In genomic region chr11:113843920-113844319, GRCm38 (mm10) we compare ENCODE assay signal across 19 mouse cellular contexts.
DNase-seq lines count a peak whose midpoint lies in the region; ATAC-seq and TF ChIP-seq lines count a peak whose summit lies in the region.
"Had no signal": no experiment of that assay in that cellular context is flagged by ENCODE, and none has a peak within 500 bp of the region (broad histone marks: within the 10 kb centered on the region; RNA-seq: fewer than 3 reads in every experiment).

No protein-coding gene starts in this region.

- ATAC-seq in hindbrain, postnatal 0 days: no peak
- ATAC-seq in hindbrain, embryonic 12.5 days (ENCODE audit: low FRiP score): 0 out of 2 replicates have a peak, but pooled peaks have one; percentile 26
- ATAC-seq: CD4-positive, CD25-positive, alpha-beta regulatory T cell, adult 4 months; forebrain, postnatal 0 days had no signal

- H3K27ac ChIP-seq in hindbrain, embryonic 10.5 days: no peak overlapping the region
- no peak overlapping the region for H3K27ac ChIP-seq in hindbrain, postnatal 0 days
- H3K27ac ChIP-seq in hindbrain, embryonic 12.5 days: no peak overlapping the region
- H3K27ac ChIP-seq: embryonic facial prominence, embryonic 12.5 days; hindbrain, embryonic 15.5 days had no signal

- peaks cover 7% of the 10 kb centered on the region for H3K4me1 ChIP-seq in hindbrain, embryonic 10.5 days (replicated peaks)
- no peaks in the 10 kb centered on the region for H3K4me1 ChIP-seq in hindbrain, postnatal 0 days (ENCODE audit: insufficient read depth, low read length)
- H3K4me1 ChIP-seq in hindbrain, embryonic 12.5 days: no peaks in the 10 kb centered on the region
- H3K4me1 ChIP-seq: heart, embryonic 12.5 days had no signal

- peaks cover 3% of the 10 kb centered on the region; the same call in 1 of the 2 replicates for H3K27me3 ChIP-seq in hindbrain, embryonic 10.5 days (ENCODE audit: insufficient read depth, poor library complexity, severe bottlenecking)
- no peaks in the 10 kb centered on the region for H3K27me3 ChIP-seq in hindbrain, postnatal 0 days (ENCODE audit: insufficient read depth, low read length)
- H3K27me3 ChIP-seq in hindbrain, embryonic 12.5 days: no peaks in the 10 kb centered on the region; the same call in 1 of the 2 replicates
- H3K27me3 ChIP-seq: embryonic facial prominence, embryonic 12.5 days; heart, embryonic 12.5 days; hindbrain, embryonic 15.5 days had no signal

- H3K36me3 ChIP-seq in hindbrain, embryonic 10.5 days: peaks cover 10% of the 10 kb centered on the region
- no peaks in the 10 kb centered on the region for H3K36me3 ChIP-seq in hindbrain, postnatal 0 days (ENCODE audit: insufficient read depth, low read length)
- peaks cover 8% of the 10 kb centered on the region for H3K36me3 ChIP-seq in hindbrain, embryonic 12.5 days
- H3K36me3 ChIP-seq: embryonic facial prominence, embryonic 12.5 days; G1E; hindbrain, embryonic 15.5 days had no signal

- H3K9ac ChIP-seq in hindbrain, postnatal 0 days (replicated peaks; ENCODE audit: low read length): no peak overlapping the region
- H3K9ac ChIP-seq in hindbrain, embryonic 12.5 days: no peak overlapping the region
- H3K9ac ChIP-seq: embryonic facial prominence, embryonic 12.5 days; forebrain, postnatal 0 days; heart, embryonic 12.5 days; hindbrain, embryonic 15.5 days had no signal

- no peaks in the 10 kb centered on the region for H3K9me3 ChIP-seq in hindbrain, embryonic 10.5 days
- no peaks in the 10 kb centered on the region for H3K9me3 ChIP-seq in hindbrain, postnatal 0 days (ENCODE audit: low read length)
- H3K9me3 ChIP-seq in hindbrain, embryonic 12.5 days (replicated peaks): no peaks in the 10 kb centered on the region
- H3K9me3 ChIP-seq: embryonic facial prominence, embryonic 12.5 days; heart, embryonic 12.5 days; hindbrain, embryonic 15.5 days had no signal

- H3K4me3 ChIP-seq in hindbrain, embryonic 10.5 days: no peak overlapping the region
- no peak overlapping the region for H3K4me3 ChIP-seq in hindbrain, postnatal 0 days (ENCODE audit: low read length)
- H3K4me3 ChIP-seq in hindbrain, embryonic 12.5 days: no peak overlapping the region
- H3K4me3 ChIP-seq: embryonic facial prominence, embryonic 12.5 days; heart, embryonic 12.5 days; hindbrain, embryonic 15.5 days had no signal

- WGBS in hindbrain, embryonic 10.5 days: 55% methylated on average over 6 of the region's 6 CpGs
- 36% methylated on average over 6 of the region's 6 CpGs for WGBS in hindbrain, postnatal 0 days
- 43% methylated on average over 6 of the region's 6 CpGs for WGBS in hindbrain, embryonic 12.5 days

- peak; percentile 15 for DNase-seq in embryo, embryonic 10.5 days (ENCODE audit: low spot score)
- DNase-seq in embryo, embryonic 10 days (ENCODE audit: low spot score): no peak
- DNase-seq in hindbrain, embryonic 10.5 days (ENCODE audit: low spot score): peak; percentile 15
- DNase-seq in hindbrain, postnatal 0 days (ENCODE audit: low spot score): no peak
- DNase-seq in retina, postnatal 1 day: peak; percentile 94
- no peak for DNase-seq in cerebellum, postnatal 36 days
- DNase-seq: adrenal gland, postnatal 10 days; B cell, adult 2 months; cerebellum, adult 11-12 months; cerebellum, adult 9-11 months; forebrain, postnatal 0 days; gastrocnemius, postnatal 25 days; kidney, adult 11 months had no signal

- no peak overlapping the region for H3K4me2 ChIP-seq in hindbrain, postnatal 0 days (ENCODE audit: low read depth, low read length)
- no peak overlapping the region for H3K4me2 ChIP-seq in hindbrain, embryonic 12.5 days (replicated peaks)
- H3K4me2 ChIP-seq: embryonic facial prominence, embryonic 12.5 days; heart, embryonic 12.5 days; hindbrain, embryonic 15.5 days had no signal

- TF ChIP-seq CTCF in hindbrain, postnatal 0 days (IDR thresholded peaks at IDR 0.05; ENCODE audit: low read depth): no peak

Comparison
In these comparisons a context has a peak if more than half of its experiments do, and no peak if none do; other contexts are left out.
1. DNase-seq: peak in embryo, embryonic 10.5 days (single experiment), hindbrain, embryonic 10.5 days (single experiment) and retina, postnatal 1 day (single experiment); none in embryo, embryonic 10 days (single experiment), hindbrain, postnatal 0 days (single experiment) and cerebellum, postnatal 36 days (0 of 2).